Mouse (Mus musculus) limb, embryonic 11.5 days (tissue): ENCODE data around the gene Lclat1. TPM values are rescaled to one million over a fixed set of nuclear protein-coding genes. Genes with fewer than 3 reads are reported as not detected.

Experiments used
- ATAC-seq: fragments of 200-750 bp; cut with Nextera tagmentation; 2 replicates; pipeline ENCODE4 v1.8.0; 2017; ENCODE audit warnings: low read depth; ENCODE audit not compliant: insufficient number of reproducible peaks, low FRiP score, low TSS enrichment
- DNase-seq: peaks from one replicate; pipeline ENCODE4 v3.0.0-alpha.2; 2015; ENCODE audit warnings: low spot score
- H3K27ac ChIP-seq: fragments of 300-500 bp; sonication (generic); replicated peaks from 2 replicates; pipeline ENCODE4 v1.5.1; 2014; ENCODE audit warnings: low read depth, mild to moderate bottlenecking, low read length
- H3K27me3 ChIP-seq: fragments of 300-500 bp; sonication (generic); 2 replicates; pipeline ENCODE4 v1.6.1; 2014; ENCODE audit warnings: mild to moderate bottlenecking, low read length, mixed read lengths; ENCODE audit not compliant: control insufficient read depth, insufficient read depth
- H3K36me3 ChIP-seq: fragments of 300-500 bp; sonication (generic); 2 replicates; pipeline ENCODE4 v1.6.1; 2014; ENCODE audit warnings: mild to moderate bottlenecking, low read length, moderate library complexity, mixed read lengths; ENCODE audit not compliant: control insufficient read depth, insufficient read depth
- H3K4me1 ChIP-seq: fragments of 300-500 bp; sonication (generic); 2 replicates; pipeline ENCODE4 v1.6.1; 2014; ENCODE audit warnings: low read length, mixed read lengths; ENCODE audit not compliant: control insufficient read depth, insufficient read depth
- H3K4me2 ChIP-seq: fragments of 300-500 bp; sonication (generic); 2 replicates; pipeline ENCODE4 v1.6.1; 2014; ENCODE audit warnings: low read depth, mild to moderate bottlenecking, moderate library complexity; ENCODE audit not compliant: severe bottlenecking
- H3K4me3 ChIP-seq: fragments of 300-500 bp; sonication (generic); 2 replicates; pipeline ENCODE4 v1.5.1; 2014; ENCODE audit warnings: low read depth, low read length
- H3K9ac ChIP-seq: fragments of 300-500 bp; sonication (generic); 2 replicates; pipeline ENCODE4 v1.6.1; 2014; ENCODE audit warnings: mild to moderate bottlenecking, low read length
- H3K9me3 ChIP-seq: fragments of 300-500 bp; sonication (generic); 2 replicates; pipeline ENCODE4 v1.6.1; 2016; ENCODE audit warnings: low read length; ENCODE audit not compliant: control insufficient read depth
- WGBS: fragments of 180-500 bp; shearing (Covaris S2); extraction: QIAGEN DNeasy Blood & Tissue Kit; methylation state at CpG from one replicate; pipeline ENCODE4 v1.1.7; 2014; 5-methylcytosine and 5-hydroxymethylcytosine counted together
- polyA plus RNA-seq: library from polyadenylated mRNA; unstranded; fragments of >200 nt; fragmentation: Nextera tagmentation; extraction: Ambion mirVana; gene quantifications from 2 replicates; pipeline ENCODE4 v1.2.1, GENCODE M21; 2014

Gene Lclat1
- polyA plus RNA-seq, 1 experiment from 2014 or later, result 18.5 TPM

GRCm38 (mm10) chr17:73186929-73187328 lies 79.1 kb downstream of the Lclat1 start:
- no peak overlapping the region for H3K4me3 ChIP-seq
- no peaks in the 10 kb centered on the region; the same call in 1 of the 2 replicates for H3K36me3 ChIP-seq
- H3K27me3 ChIP-seq, result no peaks in the 10 kb centered on the region
- H3K4me1 ChIP-seq, result no peaks in the 10 kb centered on the region
- no peak for ATAC-seq
- H3K27ac ChIP-seq, result no peak overlapping the region
- no peak for DNase-seq
- WGBS, result 87% methylated on average over 5 of the region's 5 CpGs
- no peak overlapping the region for H3K4me2 ChIP-seq
- no peak overlapping the region for H3K9ac ChIP-seq
- no peaks in the 10 kb centered on the region for H3K9me3 ChIP-seq

GRCm38 (mm10) chr17:73194146-73194545 lies 86.4 kb downstream of the Lclat1 start:
- WGBS, result 89% methylated on average over 6 of the region's 6 CpGs
- ATAC-seq (no peak), DNase-seq (no peak)

GRCm38 (mm10) chr17:73194575-73194974 lies 86.8 kb downstream of the Lclat1 start:
- Histone ChIP-seq H3K9ac (no peak overlapping the region), H3K27me3 (no peaks in the 10 kb centered on the region), H3K9me3 (no peaks in the 10 kb centered on the region), H3K4me3 (no peak overlapping the region), H3K36me3 (no peaks in the 10 kb centered on the region; the same call in 1 of the 2 replicates), H3K27ac (no peak overlapping the region), H3K4me2 (no peak overlapping the region), H3K4me1 (no peaks in the 10 kb centered on the region)
- ATAC-seq (no peak), DNase-seq (no peak)
- 92% methylated on average over 6 of the region's 6 CpGs for WGBS

More at GRCm38 (mm10) chr17:73194146-73194545, 86.4 kb downstream of the Lclat1 start:
- Histone ChIP-seq H3K27ac (no peak overlapping the region), H3K9ac (no peak overlapping the region), H3K27me3 (no peaks in the 10 kb centered on the region), H3K4me1 (no peaks in the 10 kb centered on the region), H3K4me3 (no peak overlapping the region), H3K9me3 (no peaks in the 10 kb centered on the region), H3K4me2 (no peak overlapping the region), H3K36me3 (no peaks in the 10 kb centered on the region; the same call in 1 of the 2 replicates)

GRCm38 (mm10) chr17:73195074-73195723 lies 87.4 kb downstream of the Lclat1 start:
- H3K27me3 ChIP-seq, result no peaks in the 10 kb centered on the region
- DNase-seq (no peak), ATAC-seq (no peak)
- no peak overlapping the region for H3K4me2 ChIP-seq
- no peaks in the 10 kb centered on the region for H3K4me1 ChIP-seq
- no peak overlapping the region for H3K4me3 ChIP-seq
- no peak overlapping the region for H3K9ac ChIP-seq
- WGBS, result 85% methylated on average over 2 of the region's 2 CpGs
- H3K36me3 ChIP-seq, result no peaks in the 10 kb centered on the region; the same call in 1 of the 2 replicates
- H3K27ac ChIP-seq, result no peak overlapping the region
- H3K9me3 ChIP-seq, result no peaks in the 10 kb centered on the region

- ATAC-seq, result no peak
- Histone ChIP-seq H3K4me2 (no peak overlapping the region), H3K4me1 (no peaks in the 10 kb centered on the region), H3K9me3 (no peaks in the 10 kb centered on the region), H3K36me3 (no peaks in the 10 kb centered on the region), H3K27me3 (no peaks in the 10 kb centered on the region), H3K27ac (no peak overlapping the region), H3K4me3 (no peak overlapping the region), H3K9ac (no peak overlapping the region)
- WGBS, result 98% methylated on average over 1 of the region's 1 CpGs
- peak; percentile 28 for DNase-seq
Observed at GRCm38 (mm10) chr17:73196139-73196538, 88.4 kb downstream of the Lclat1 start.

- DNase-seq (no peak), ATAC-seq (no peak)
- H3K4me1 ChIP-seq, result no peaks in the 10 kb centered on the region
- H3K36me3 ChIP-seq, result no peaks in the 10 kb centered on the region
- no peaks in the 10 kb centered on the region for H3K9me3 ChIP-seq
- H3K4me2 ChIP-seq, result no peak overlapping the region
- 49% methylated on average over 1 of the region's 1 CpGs for WGBS
- no peak overlapping the region for H3K4me3 ChIP-seq
- H3K27ac ChIP-seq, result no peak overlapping the region
- H3K9ac ChIP-seq, result no peak overlapping the region
- H3K27me3 ChIP-seq, result no peaks in the 10 kb centered on the region
Observed at GRCm38 (mm10) chr17:73197724-73198123, 89.9 kb downstream of the Lclat1 start.

GRCm38 (mm10) chr17:73199387-73199786 lies 91.6 kb downstream of the Lclat1 start:
- DNase-seq (no peak), ATAC-seq (no peak)
- H3K27me3 ChIP-seq, result no peaks in the 10 kb centered on the region
- H3K9me3 ChIP-seq, result no peaks in the 10 kb centered on the region
- H3K36me3 ChIP-seq, result no peaks in the 10 kb centered on the region
- no peaks in the 10 kb centered on the region for H3K4me1 ChIP-seq
- no peak overlapping the region for H3K27ac ChIP-seq
- H3K4me2 ChIP-seq, result no peak overlapping the region
- no peak overlapping the region for H3K9ac ChIP-seq
- no peak overlapping the region for H3K4me3 ChIP-seq

GRCm38 (mm10) chr17:73200380-73200779 lies 92.6 kb downstream of the Lclat1 start:
- Histone ChIP-seq H3K4me2 (no peak overlapping the region), H3K36me3 (no peaks in the 10 kb centered on the region), H3K9ac (no peak overlapping the region), H3K27ac (no peak overlapping the region), H3K4me1 (no peaks in the 10 kb centered on the region), H3K27me3 (no peaks in the 10 kb centered on the region), H3K9me3 (no peaks in the 10 kb centered on the region), H3K4me3 (no peak overlapping the region)
- ATAC-seq, result no peak
- 82% methylated on average over 1 of the region's 1 CpGs for WGBS
- DNase-seq, result no peak
